Comparison of ENCODE assay signal across 15 mouse cellular contexts in genomic region chr5:125507582-125507981, GRCm38 (mm10). TPM values are rescaled to one million over a fixed set of nuclear protein-coding genes. Genes with fewer than 3 reads are reported as not detected.
DNase-seq lines count a peak whose midpoint lies in the region; ATAC-seq and TF ChIP-seq lines count a peak whose summit lies in the region.
"Had no signal": no experiment of that assay in that cellular context is flagged by ENCODE, and none has a peak within 500 bp of the region (broad histone marks: within the 10 kb centered on the region; RNA-seq: fewer than 3 reads in every experiment).

No protein-coding gene starts in this region.

- H3K4me3 ChIP-seq in kidney, adult 2 months (ENCODE audit: insufficient read depth, low read depth, low read length), result no peak overlapping the region
- no peak overlapping the region for H3K4me3 ChIP-seq in kidney, embryonic 15.5 days (replicated peaks)
- H3K4me3 ChIP-seq in testis, adult 2 months (ENCODE audit: control insufficient read depth, low read depth, low read length), result no peak overlapping the region
- no peak overlapping the region for H3K4me3 ChIP-seq in stomach, postnatal 0 days (ENCODE audit: low read depth, low read length)
- H3K4me3 ChIP-seq: embryonic facial prominence, embryonic 15.5 days; forebrain, embryonic 15.5 days; limb, embryonic 13.5 days had no signal

- intact Hi-C loops in heart, postnatal 36 days (cut with DNase I), result loop anchor here (5.0 kb wide), 1 partner anchor 125 kb away; no protein-coding TSS in a partner anchor

- H3K27me3 ChIP-seq in kidney, adult 2 months (replicated peaks; ENCODE audit: control insufficient read depth, insufficient read depth, low read length), result no peaks in the 10 kb centered on the region
- no peaks in the 10 kb centered on the region for H3K27me3 ChIP-seq in kidney, embryonic 15.5 days
- H3K27me3 ChIP-seq in testis, adult 2 months (ENCODE audit: control insufficient read depth, insufficient read depth, low read length), result no peaks in the 10 kb centered on the region
- H3K27me3 ChIP-seq in stomach, postnatal 0 days (ENCODE audit: control insufficient read depth, insufficient read depth, low read length), result no peaks in the 10 kb centered on the region
- H3K27me3 ChIP-seq: embryonic facial prominence, embryonic 15.5 days; forebrain, embryonic 15.5 days; limb, embryonic 13.5 days; Patski had no signal

- TF ChIP-seq CTCF in kidney, adult 2 months (conservative IDR thresholded peaks at IDR 0.05; ENCODE audit: insufficient read depth, insufficient read length, low read depth, low read length), result peak; percentile 37; the same call in 1 of the 2 replicates
- TF ChIP-seq CTCF in testis, adult 2 months (IDR thresholded peaks at IDR 0.05; ENCODE audit: control insufficient read depth, insufficient read depth, insufficient replicate concordance, low read depth, low read length), result peak; percentile 48; the same call in 1 of the 2 replicates
- peak; percentile 45 for TF ChIP-seq CTCF in stomach, postnatal 0 days (IDR thresholded peaks at IDR 0.05; ENCODE audit: low read depth)

- no peak for ATAC-seq in kidney, embryonic 15.5 days (replicated peaks; ENCODE audit: low FRiP score)
- ATAC-seq in stomach, postnatal 0 days (ENCODE audit: low FRiP score, low TSS enrichment), result no peak
- ATAC-seq: forebrain, embryonic 15.5 days; Patski had no signal

- WGBS in kidney, adult 2 months, result 92% methylated on average over 9 of the region's 9 CpGs
- WGBS in kidney, embryonic 15.5 days, result 90% methylated on average over 9 of the region's 9 CpGs
- WGBS in stomach, postnatal 0 days, result 90% methylated on average over 9 of the region's 9 CpGs

- no peaks in the 10 kb centered on the region for H3K4me1 ChIP-seq in kidney, adult 2 months (ENCODE audit: control insufficient read depth, insufficient read depth, low read length)
- peaks cover 18% of the 10 kb centered on the region for H3K4me1 ChIP-seq in kidney, embryonic 15.5 days
- H3K4me1 ChIP-seq in testis, adult 2 months (ENCODE audit: control insufficient read depth, insufficient read depth, low read length), result no peaks in the 10 kb centered on the region
- H3K4me1 ChIP-seq in stomach, postnatal 0 days (replicated peaks; ENCODE audit: control insufficient read depth, insufficient read depth), result no peaks in the 10 kb centered on the region
- H3K4me1 ChIP-seq: embryonic facial prominence, embryonic 15.5 days; forebrain, embryonic 15.5 days; limb, embryonic 13.5 days had no signal

- DNase-seq in kidney, adult 2 months, result no peak
- no peak for DNase-seq in testis, postnatal 10 days (ENCODE audit: low spot score)
- peak; percentile 91 for DNase-seq in R1 (ENCODE audit: low read depth, low spot score)
- DNase-seq in stomach, postnatal 0 days (ENCODE audit: low spot score), result no peak
- no peak for DNase-seq in heart, postnatal 36 days
- DNase-seq in neural tube, embryonic 10.5 days (ENCODE audit: extremely low spot score, low spot score), result no peak
- DNase-seq: heart, adult 11 months; heart, postnatal 4 days; kidney, adult 8-10 months had no signal

- peaks cover 1% of the 10 kb centered on the region for H3K36me3 ChIP-seq in kidney, adult 2 months (ENCODE audit: control insufficient read depth, insufficient read depth, low read length)
- H3K36me3 ChIP-seq in kidney, embryonic 15.5 days, result peaks cover 69% of the 10 kb centered on the region
- H3K36me3 ChIP-seq in testis, adult 2 months (ENCODE audit: control insufficient read depth, insufficient read depth, low read length), result peaks cover 4% of the 10 kb centered on the region
- peaks cover 27% of the 10 kb centered on the region for H3K36me3 ChIP-seq in stomach, postnatal 0 days (ENCODE audit: control insufficient read depth, insufficient read depth, low read length)

- H3K4me2 ChIP-seq in kidney, embryonic 15.5 days, result no peak overlapping the region
- H3K4me2 ChIP-seq in stomach, postnatal 0 days (replicated peaks; ENCODE audit: low read depth), result no peak overlapping the region
- H3K4me2 ChIP-seq: embryonic facial prominence, embryonic 15.5 days; forebrain, embryonic 15.5 days; limb, embryonic 13.5 days had no signal

- TF ChIP-seq POLR2A in kidney, adult 2 months (IDR thresholded peaks at IDR 0.05; ENCODE audit: low read depth, low read length), result no peak
- TF ChIP-seq POLR2A in testis, adult 2 months (IDR thresholded peaks at IDR 0.05; ENCODE audit: control insufficient read depth, low read depth, low read length), result no peak

- H3K27ac ChIP-seq in kidney, adult 2 months (ENCODE audit: insufficient read depth, low read depth, low read length), result no peak overlapping the region
- no peak overlapping the region for H3K27ac ChIP-seq in kidney, embryonic 15.5 days
- no peak overlapping the region for H3K27ac ChIP-seq in testis, adult 2 months (ENCODE audit: control insufficient read depth, insufficient read depth, low read depth, low read length)
- H3K27ac ChIP-seq in stomach, postnatal 0 days (replicated peaks), result no peak overlapping the region
- H3K27ac ChIP-seq: embryonic facial prominence, embryonic 15.5 days; forebrain, embryonic 15.5 days; limb, embryonic 13.5 days had no signal

- H3K9me3 ChIP-seq in kidney, embryonic 15.5 days (replicated peaks), result no peaks in the 10 kb centered on the region
- no peaks in the 10 kb centered on the region for H3K9me3 ChIP-seq in stomach, postnatal 0 days (ENCODE audit: control insufficient read depth, low read length)
- H3K9me3 ChIP-seq: embryonic facial prominence, embryonic 15.5 days; forebrain, embryonic 15.5 days; limb, embryonic 13.5 days had no signal

- no peak for TF ChIP-seq EP300 in stomach, postnatal 0 days (optimal IDR thresholded peaks at IDR 0.05)

- H3K9ac ChIP-seq in kidney, embryonic 15.5 days, result no peak overlapping the region
- H3K9ac ChIP-seq in stomach, postnatal 0 days (ENCODE audit: low read length), result no peak overlapping the region
- H3K9ac ChIP-seq: embryonic facial prominence, embryonic 15.5 days; forebrain, embryonic 15.5 days; limb, embryonic 13.5 days had no signal

RNA-seq across cellular contexts. Expression of gene Tmem132b, which starts 24.0 kb away (rescaled TPM):
- polyA plus RNA-seq in kidney, adult 2 months (2012; rRNA removed), result 0.01 TPM in 1 of 2 replicates, not detected in the other
- 0.32 and 0.36 TPM in 2 replicates for polyA plus RNA-seq in kidney, embryonic 15.5 days (2015; fragmentation: Nextera tagmentation; extraction: Ambion mirVana)
- 0.09 and 0.13 TPM in 2 replicates for polyA plus RNA-seq in testis, adult 2 months (2012; rRNA removed)
- polyA plus RNA-seq in stomach, postnatal 0 days (2015; fragmentation: Nextera tagmentation; extraction: Ambion mirVana), result 0.21 and 0.30 TPM in 2 replicates
- total RNA-seq in heart, postnatal 36 days (2021), result not detected
- polyA plus RNA-seq: Patski had no signal

RNA-seq across cellular contexts. Expression of gene Aacs, which starts 32.0 kb away (rescaled TPM):
- polyA plus RNA-seq in kidney, adult 2 months (2012; rRNA removed), result 102 and 131 TPM in 2 replicates
- 36.0 and 40.7 TPM in 2 replicates for polyA plus RNA-seq in kidney, embryonic 15.5 days (2015; fragmentation: Nextera tagmentation; extraction: Ambion mirVana)
- polyA plus RNA-seq in testis, adult 2 months (2012; rRNA removed), result 90.7 and 98.5 TPM in 2 replicates
- 39.7 and 41.4 TPM in 2 replicates for polyA plus RNA-seq in stomach, postnatal 0 days (2015; fragmentation: Nextera tagmentation; extraction: Ambion mirVana)
- 1 to 10 TPM; 3.6 to 4.1 TPM for total RNA-seq in heart, postnatal 36 days (2021)
